Mouse (Mus musculus) limb, embryonic 13.5 days (tissue): Measurements from ENCODE around the gene Dpp10. TPM values are rescaled to one million over a fixed set of nuclear protein-coding genes. Genes with fewer than 3 reads are reported as not detected.

Source experiments
- ATAC-seq: fragments of 200-750 bp; cut with Nextera tagmentation; 2 replicates; pipeline ENCODE4 v1.8.0; 2017; ENCODE audit warnings: low read depth, moderate number of reproducible peaks, moderate TSS enrichment; ENCODE audit not compliant: low FRiP score
- H3K27ac ChIP-seq: fragments of 300-500 bp; sonication (generic); 2 replicates; pipeline ENCODE4 v1.5.1; 2015; ENCODE audit warnings: inconsistent platforms, mild to moderate bottlenecking, moderate library complexity
- H3K27me3 ChIP-seq: fragments of 300-500 bp; sonication (generic); 2 replicates; pipeline ENCODE4 v1.6.1; 2015; ENCODE audit warnings: mild to moderate bottlenecking, inconsistent platforms
- H3K36me3 ChIP-seq: fragments of 300-500 bp; sonication (generic); 2 replicates; pipeline ENCODE4 v1.6.1; 2015; ENCODE audit warnings: inconsistent platforms, mild to moderate bottlenecking, moderate library complexity
- H3K4me1 ChIP-seq: fragments of 300-500 bp; sonication (generic); 2 replicates; pipeline ENCODE4 v1.6.1; 2015; ENCODE audit warnings: inconsistent platforms
- H3K4me2 ChIP-seq: fragments of 300-500 bp; sonication (generic); replicated peaks from 2 replicates; pipeline ENCODE4 v1.6.1; 2015; ENCODE audit warnings: inconsistent platforms, mild to moderate bottlenecking, moderate library complexity
- H3K4me3 ChIP-seq: fragments of 300-500 bp; sonication (generic); 2 replicates; pipeline ENCODE4 v1.5.1; 2015; ENCODE audit warnings: moderate library complexity, mild to moderate bottlenecking, inconsistent platforms
- H3K9ac ChIP-seq: fragments of 300-500 bp; sonication (generic); 2 replicates; pipeline ENCODE4 v1.6.1; 2015; ENCODE audit warnings: mild to moderate bottlenecking, inconsistent platforms
- H3K9me3 ChIP-seq: fragments of 300-500 bp; sonication (generic); 2 replicates; pipeline ENCODE4 v1.6.1; 2016; ENCODE audit warnings: inconsistent platforms
- WGBS: fragments of 180-500 bp; shearing (Covaris S2); methylation state at CpG from one replicate; pipeline ENCODE4 v1.1.7; 2015; 5-methylcytosine and 5-hydroxymethylcytosine counted together
- polyA plus RNA-seq: library from polyadenylated mRNA; unstranded; fragments of >200 nt; fragmentation: Nextera tagmentation; extraction: Ambion mirVana; gene quantifications from 2 replicates; pipeline ENCODE4 v1.2.1, GENCODE M21; 2015

Dpp10 gene
- polyA plus RNA-seq, 1 experiment from 2014 or later = 0.29 TPM

- H3K27ac ChIP-seq = no peak overlapping the region
- no peaks in the 10 kb centered on the region for H3K36me3 ChIP-seq
- 65% methylated on average over 1 of the region's 1 CpGs for WGBS
- ATAC-seq = no peak
- no peaks in the 10 kb centered on the region for H3K27me3 ChIP-seq
- H3K4me3 ChIP-seq = no peak overlapping the region
- no peaks in the 10 kb centered on the region for H3K9me3 ChIP-seq
- H3K4me2 ChIP-seq = no peak overlapping the region
- H3K4me1 ChIP-seq = no peaks in the 10 kb centered on the region
- H3K9ac ChIP-seq = no peak overlapping the region
Measured at GRCm38 (mm10) chr1:123887243-123887642, 158.1 kb downstream of the Dpp10 start.

- H3K9ac ChIP-seq = no peak overlapping the region
- no peak for ATAC-seq
- WGBS = 84% methylated on average over 3 of the region's 3 CpGs
- H3K4me1 ChIP-seq = no peaks in the 10 kb centered on the region
- no peak overlapping the region for H3K4me3 ChIP-seq
- no peaks in the 10 kb centered on the region for H3K27me3 ChIP-seq
- H3K9me3 ChIP-seq = no peaks in the 10 kb centered on the region
- H3K4me2 ChIP-seq = no peak overlapping the region
- no peak overlapping the region for H3K27ac ChIP-seq
- H3K36me3 ChIP-seq = no peaks in the 10 kb centered on the region
Measured at GRCm38 (mm10) chr1:123846881-123847280, 198.5 kb downstream of the Dpp10 start.

- no peaks in the 10 kb centered on the region for H3K4me1 ChIP-seq
- WGBS = 16% methylated on average over 1 of the region's 1 CpGs
- H3K9me3 ChIP-seq = no peaks in the 10 kb centered on the region
- no peak overlapping the region for H3K4me3 ChIP-seq
- no peak for ATAC-seq
- H3K27ac ChIP-seq = no peak overlapping the region
- no peak overlapping the region for H3K9ac ChIP-seq
- no peaks in the 10 kb centered on the region for H3K36me3 ChIP-seq
- no peak overlapping the region for H3K4me2 ChIP-seq
- no peaks in the 10 kb centered on the region for H3K27me3 ChIP-seq
Measured at GRCm38 (mm10) chr1:123801206-123801605, 244.2 kb downstream of the Dpp10 start.

- no peaks in the 10 kb centered on the region for H3K36me3 ChIP-seq
- H3K27ac ChIP-seq = no peak overlapping the region
- H3K9ac ChIP-seq = no peak overlapping the region
- H3K4me1 ChIP-seq = no peaks in the 10 kb centered on the region
- H3K4me2 ChIP-seq = no peak overlapping the region
- no peak for ATAC-seq
- WGBS = 86% methylated on average over 2 of the region's 2 CpGs
- no peak overlapping the region for H3K4me3 ChIP-seq
- H3K27me3 ChIP-seq = no peaks in the 10 kb centered on the region
- no peaks in the 10 kb centered on the region for H3K9me3 ChIP-seq
Measured at GRCm38 (mm10) chr1:123765511-123765910, 279.8 kb downstream of the Dpp10 start.

- Histone ChIP-seq H3K4me3 (no peak overlapping the region), H3K9ac (no peak overlapping the region), H3K4me1 (no peaks in the 10 kb centered on the region), H3K9me3 (no peaks in the 10 kb centered on the region), H3K36me3 (no peaks in the 10 kb centered on the region), H3K27ac (no peak overlapping the region), H3K4me2 (no peak overlapping the region), H3K27me3 (no peaks in the 10 kb centered on the region)
- 85% methylated on average over 3 of the region's 3 CpGs for WGBS
- ATAC-seq = no peak
Measured at GRCm38 (mm10) chr1:123762272-123762671, 283.1 kb downstream of the Dpp10 start.

GRCm38 (mm10) chr1:123756055-123756454 lies 289.3 kb downstream of the Dpp10 start:
- H3K4me2 ChIP-seq = no peak overlapping the region
- no peak overlapping the region for H3K9ac ChIP-seq
- H3K9me3 ChIP-seq = no peaks in the 10 kb centered on the region
- no peak overlapping the region for H3K27ac ChIP-seq
- ATAC-seq = no peak
- H3K27me3 ChIP-seq = no peaks in the 10 kb centered on the region
- no peak overlapping the region for H3K4me3 ChIP-seq
- H3K4me1 ChIP-seq = no peaks in the 10 kb centered on the region
- no peaks in the 10 kb centered on the region for H3K36me3 ChIP-seq

GRCm38 (mm10) chr1:123707292-123707691 lies 338.1 kb downstream of the Dpp10 start:
- H3K9me3 ChIP-seq = no peaks in the 10 kb centered on the region
- H3K4me3 ChIP-seq = no peak overlapping the region
- no peak overlapping the region for H3K4me2 ChIP-seq
- no peaks in the 10 kb centered on the region for H3K36me3 ChIP-seq
- H3K9ac ChIP-seq = no peak overlapping the region
- 76% methylated on average over 3 of the region's 3 CpGs for WGBS
- ATAC-seq = no peak
- H3K27ac ChIP-seq = no peak overlapping the region
- H3K27me3 ChIP-seq = no peaks in the 10 kb centered on the region
- H3K4me1 ChIP-seq = no peaks in the 10 kb centered on the region

- no peak overlapping the region for H3K4me3 ChIP-seq
- no peak overlapping the region for H3K9ac ChIP-seq
- WGBS = 76% methylated on average over 2 of the region's 2 CpGs
- no peaks in the 10 kb centered on the region for H3K36me3 ChIP-seq
- no peak overlapping the region for H3K4me2 ChIP-seq
- ATAC-seq = no peak
- no peaks in the 10 kb centered on the region for H3K4me1 ChIP-seq
- H3K9me3 ChIP-seq = no peaks in the 10 kb centered on the region
- no peak overlapping the region for H3K27ac ChIP-seq
- no peaks in the 10 kb centered on the region for H3K27me3 ChIP-seq
Measured at GRCm38 (mm10) chr1:123658409-123658808, 386.9 kb downstream of the Dpp10 start.

GRCm38 (mm10) chr1:123656607-123657006 lies 388.8 kb downstream of the Dpp10 start:
- H3K4me2 ChIP-seq = no peak overlapping the region
- H3K27ac ChIP-seq = no peak overlapping the region
- H3K9me3 ChIP-seq = no peaks in the 10 kb centered on the region
- no peak for ATAC-seq
- no peaks in the 10 kb centered on the region for H3K27me3 ChIP-seq
- H3K36me3 ChIP-seq = no peaks in the 10 kb centered on the region
- no peak overlapping the region for H3K9ac ChIP-seq
- WGBS = 54% methylated on average over 3 of the region's 3 CpGs
- H3K4me1 ChIP-seq = no peaks in the 10 kb centered on the region
- no peak overlapping the region for H3K4me3 ChIP-seq

GRCm38 (mm10) chr1:123637897-123638296 lies 407.5 kb downstream of the Dpp10 start:
- H3K9me3 ChIP-seq = no peaks in the 10 kb centered on the region
- WGBS = 79% methylated on average over 1 of the region's 1 CpGs
- no peak overlapping the region for H3K27ac ChIP-seq
- ATAC-seq = no peak
- no peaks in the 10 kb centered on the region for H3K27me3 ChIP-seq
- H3K4me2 ChIP-seq = no peak overlapping the region
- H3K4me1 ChIP-seq = no peaks in the 10 kb centered on the region
- no peaks in the 10 kb centered on the region for H3K36me3 ChIP-seq
- H3K9ac ChIP-seq = no peak overlapping the region
- no peak overlapping the region for H3K4me3 ChIP-seq

GRCm38 (mm10) chr1:123628268-123628667 lies 417.1 kb downstream of the Dpp10 start:
- no peaks in the 10 kb centered on the region for H3K9me3 ChIP-seq
- no peaks in the 10 kb centered on the region for H3K36me3 ChIP-seq
- H3K4me3 ChIP-seq = no peak overlapping the region
- H3K9ac ChIP-seq = no peak overlapping the region
- 86% methylated on average over 3 of the region's 3 CpGs for WGBS
- no peak overlapping the region for H3K27ac ChIP-seq
- no peaks in the 10 kb centered on the region for H3K4me1 ChIP-seq
- no peaks in the 10 kb centered on the region for H3K27me3 ChIP-seq
- H3K4me2 ChIP-seq = no peak overlapping the region
- ATAC-seq = no peak

GRCm38 (mm10) chr1:123584857-123585256 lies 460.5 kb downstream of the Dpp10 start:
- no peaks in the 10 kb centered on the region for H3K9me3 ChIP-seq
- H3K27ac ChIP-seq = no peak overlapping the region
- no peaks in the 10 kb centered on the region for H3K36me3 ChIP-seq
- H3K4me3 ChIP-seq = no peak overlapping the region
- H3K4me2 ChIP-seq = no peak overlapping the region
- H3K27me3 ChIP-seq = no peaks in the 10 kb centered on the region
- H3K4me1 ChIP-seq = no peaks in the 10 kb centered on the region
- no peak overlapping the region for H3K9ac ChIP-seq
- no peak for ATAC-seq

GRCm38 (mm10) chr1:123580112-123580511 lies 465.2 kb downstream of the Dpp10 start:
- 94% methylated on average over 2 of the region's 2 CpGs for WGBS
- ATAC-seq = no peak
- H3K27me3 ChIP-seq = no peaks in the 10 kb centered on the region
- H3K36me3 ChIP-seq = no peaks in the 10 kb centered on the region
- H3K4me2 ChIP-seq = no peak overlapping the region
- H3K9me3 ChIP-seq = no peaks in the 10 kb centered on the region
- no peak overlapping the region for H3K4me3 ChIP-seq
- H3K9ac ChIP-seq = no peak overlapping the region
- no peak overlapping the region for H3K27ac ChIP-seq
- no peaks in the 10 kb centered on the region for H3K4me1 ChIP-seq
